In the genomic region with DNA sequence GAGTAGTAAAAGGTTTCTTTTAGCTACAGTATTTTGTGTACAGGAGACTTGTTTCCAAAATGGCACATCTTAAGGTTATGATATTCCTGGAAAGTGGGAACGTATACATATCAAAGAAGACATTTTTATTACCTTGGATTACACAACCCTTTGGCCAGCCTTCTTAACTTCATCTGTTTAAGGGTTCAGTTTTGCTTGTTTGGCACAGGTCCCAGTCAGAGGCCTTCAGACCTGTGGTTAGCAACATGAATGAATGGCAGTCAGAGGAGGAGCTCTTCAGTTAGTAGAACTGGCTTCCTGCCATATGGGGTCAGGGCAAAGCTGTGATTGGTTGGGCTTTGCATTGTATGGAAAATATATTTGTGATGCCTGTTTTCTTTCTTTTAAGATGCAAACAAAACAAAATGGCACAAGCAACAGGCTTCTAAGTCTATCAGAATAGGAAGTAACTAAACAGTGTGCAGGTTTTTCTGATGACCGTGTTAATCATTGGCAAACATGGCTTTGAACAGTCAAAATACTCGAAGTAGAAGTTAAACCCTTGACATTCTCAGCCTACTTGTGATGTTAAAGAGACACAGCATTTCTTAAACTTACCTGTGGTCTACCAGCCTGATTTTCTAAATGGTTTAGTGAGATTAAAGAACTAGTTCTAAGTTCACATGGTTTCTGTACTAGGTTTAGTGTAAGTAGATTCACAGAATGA, we compare ENCODE assay signal across 9 mouse cellular contexts.
A peak's percentile ranks its signal among the peaks of the same experiment; 100 is the strongest.
DNase-seq lines count a peak whose midpoint lies in the region; ATAC-seq lines count a peak whose summit lies in the region.
"Had no signal": no experiment of that assay in that cellular context is flagged by ENCODE, and none has a peak within 500 bp of the region (broad histone marks: within the 10 kb centered on the region; RNA-seq: fewer than 3 reads in every experiment).

No protein-coding gene starts in this region.

- H3K27me3 ChIP-seq in liver, embryonic 12.5 days (replicated peaks): no peaks in the 10 kb centered on the region
- H3K27me3 ChIP-seq in kidney, embryonic 16.5 days (ENCODE audit: insufficient read depth, low read length): no peaks in the 10 kb centered on the region
- H3K27me3 ChIP-seq: liver, embryonic 13.5 days had no signal

- H3K9ac ChIP-seq in liver, embryonic 12.5 days: no peak overlapping the region
- H3K9ac ChIP-seq in kidney, embryonic 16.5 days (replicated peaks; ENCODE audit: low read length): no peak overlapping the region
- H3K9ac ChIP-seq: liver, embryonic 13.5 days had no signal

- no peak overlapping the region for H3K4me2 ChIP-seq in liver, embryonic 12.5 days
- H3K4me2 ChIP-seq in kidney, embryonic 16.5 days (replicated peaks; ENCODE audit: low read depth, low read length): no peak overlapping the region
- H3K4me2 ChIP-seq: liver, embryonic 13.5 days had no signal

- peaks cover 78% of the 10 kb centered on the region for H3K36me3 ChIP-seq in liver, embryonic 12.5 days
- H3K36me3 ChIP-seq in kidney, embryonic 16.5 days (ENCODE audit: insufficient read depth, low read length): peaks cover 29% of the 10 kb centered on the region

- no peak overlapping the region for H3K27ac ChIP-seq in liver, embryonic 12.5 days
- peak overlapping the region; percentile 30; the same call in 1 of the 2 replicates for H3K27ac ChIP-seq in kidney, embryonic 16.5 days (ENCODE audit: low read length)
- H3K27ac ChIP-seq: liver, embryonic 13.5 days had no signal

- H3K4me3 ChIP-seq in liver, embryonic 12.5 days: no peak overlapping the region
- H3K4me3 ChIP-seq in kidney, embryonic 16.5 days (ENCODE audit: low read length): no peak overlapping the region
- H3K4me3 ChIP-seq: liver, embryonic 13.5 days had no signal

- peak; percentile 20 for DNase-seq in liver
- DNase-seq in adrenal gland, postnatal 36 days: peak; percentile 81
- peak; percentile 45 for DNase-seq in ovary, postnatal 36 days (ENCODE audit: low spot score)
- DNase-seq in B cell, adult 2 months: no peak
- no peak for DNase-seq in testis, postnatal 10 days (ENCODE audit: low spot score)
- DNase-seq in thymus, postnatal 14 days: no peak
- DNase-seq: liver, embryonic 13.5 days had no signal

- no peaks in the 10 kb centered on the region for H3K4me1 ChIP-seq in liver, embryonic 12.5 days
- H3K4me1 ChIP-seq in kidney, embryonic 16.5 days (ENCODE audit: insufficient read depth, low read length): peaks cover 8% of the 10 kb centered on the region; the same call in 1 of the 2 replicates
- H3K4me1 ChIP-seq: liver, embryonic 13.5 days had no signal

- ATAC-seq in liver, embryonic 12.5 days: no peak
- peak; percentile 93 for ATAC-seq in kidney, embryonic 16.5 days (ENCODE audit: low FRiP score, low TSS enrichment)

- H3K9me3 ChIP-seq in liver, embryonic 12.5 days (replicated peaks): no peaks in the 10 kb centered on the region
- no peaks in the 10 kb centered on the region for H3K9me3 ChIP-seq in kidney, embryonic 16.5 days (ENCODE audit: low read length)
- H3K9me3 ChIP-seq: liver, embryonic 13.5 days had no signal

- 80% methylated on average over 3 of the region's 3 CpGs for WGBS in liver, embryonic 12.5 days (ENCODE audit: insufficient replicate concordance)
- 48% methylated on average over 3 of the region's 3 CpGs for WGBS in kidney, embryonic 16.5 days

Comparison
In these comparisons a context has a peak if more than half of its experiments do, and no peak if none do; other contexts are left out.
1. DNase-seq: peak in liver (single experiment), adrenal gland, postnatal 36 days (2 of 2) and ovary, postnatal 36 days (single experiment); none in B cell, adult 2 months (0 of 2), testis, postnatal 10 days (single experiment) and thymus, postnatal 14 days (single experiment).